Mouse (Mus musculus) adrenal gland, postnatal 36 days (tissue): ENCODE data around the gene Appl2. TPM values are rescaled to one million over a fixed set of nuclear protein-coding genes. Genes with fewer than 3 reads are reported as not detected.

Experiments
- DNase-seq, 2 experiments: peaks; one replicate each; pipeline ENCODE4 v3.0.0; 2021; ENCODE audit warnings: mixed read lengths in 1 of 2
- total RNA-seq, 2 experiments: library from RNA; stranded (reverse); gene quantifications; 2 replicates each; pipeline ENCODE4 v1.2.3; 2021

Gene Appl2
- total RNA-seq, 2 experiments from 2014 or later: 82.5 to 195 TPM

GRCm38 (mm10) chr10:83565449-83566441 is 82.8 kb downstream of the Appl2 start:
- DNase-seq: no peak

- DNase-seq: no peak
These were observed 85.5 kb downstream of the Appl2 start for GRCm38 (mm10) chr10:83563005-83563404.

Other genes with a start within 250 kb of the Appl2 start
- under 1 TPM; 0.36 to 0.89 TPM for gene Aldh1l2, start 114.6 kb downstream of the Appl2 start, total RNA-seq
- gene Washc4, start 105.0 kb downstream of the Appl2 start, total RNA-seq: 10 to 100 TPM; 26.1 to 29.8 TPM
- gene 1500009L16Rik, start 74.1 kb upstream of the Appl2 start, total RNA-seq: 10 to 100 TPM; 12.5 to 17.7 TPM